Mouse (Mus musculus): ENCODE results near the gene Zfp110. TPM values are rescaled to one million over a fixed set of nuclear protein-coding genes. Genes with fewer than 3 reads are reported as not detected.

Zfp110 gene
- total RNA-seq (2023) = 10 to 100 TPM; 23.4 to 24.6 TPM

GRCm38 (mm10) chr7:12834162-12835120 is at the start of gene Zfp110:
Gene Zfp110, plus strand, starts transcription at chr7:12834761.

GRCm38 (mm10) chr7:12802866-12803726 is 31.5 kb upstream of the Zfp110 start, which contains the start of gene Zscan18:
Gene Zscan18, minus strand, starts transcription at chr7:12803635.

GRCm38 (mm10) chr7:12818521-12819295 is 15.9 kb upstream of the Zfp110 start, which contains the start of gene Zfp329:
Gene Zfp329, minus strand, starts transcription at chr7:12818858.

GRCm38 (mm10) chr7:12880911-12881660 is 46.5 kb downstream of the Zfp110 start, which contains the start of gene Zfp128:
Gene Zfp128, plus strand, starts transcription at chr7:12881177.

GRCm38 (mm10) chr7:12897655-12898410 is 63.3 kb downstream of the Zfp110 start, which contains the start of gene Zscan22:
Gene Zscan22, plus strand, starts transcription at chr7:12897815.

Other genes starting within 250 kb of the Zfp110 start
- under 1 TPM; 0.04 TPM for gene Vmn2r53, start 226.0 kb upstream of the Zfp110 start, total RNA-seq (2023)
- not detected for gene Vmn2r54, start 194.4 kb upstream of the Zfp110 start, total RNA-seq (2023)
- not detected for gene Vmn2r55, start 149.8 kb upstream of the Zfp110 start, total RNA-seq (2023)
- not detected for gene Vmn2r56, start 99.8 kb upstream of the Zfp110 start, total RNA-seq (2023)
- gene Zscan18, start 31.1 kb upstream of the Zfp110 start, total RNA-seq (2023) = 1 to 10 TPM; 1.3 to 2.1 TPM
- 1 to 10 TPM; 3.9 to 4.4 TPM for gene Zfp329, start 15.9 kb upstream of the Zfp110 start, total RNA-seq (2023)
- gene Zfp128, start 46.4 kb downstream of the Zfp110 start, total RNA-seq (2023) = 1 to 10 TPM; 1.2 to 1.4 TPM
- 1 to 10 TPM; 5.5 to 6.7 TPM for gene Zscan22, start 63.1 kb downstream of the Zfp110 start, total RNA-seq (2023)
- 100 to 1,000 TPM; 779 to 842 TPM for gene Rps5, start 87.5 kb downstream of the Zfp110 start, total RNA-seq (2023)
- gene Rnf225, start 92.7 kb downstream of the Zfp110 start, total RNA-seq (2023) = under 1 TPM; 0.33 to 0.40 TPM
- gene Zfp324, start 131.1 kb downstream of the Zfp110 start, total RNA-seq (2023) = 1 to 10 TPM; 2.4 to 3.3 TPM
- gene Zfp446, start 143.1 kb downstream of the Zfp110 start, total RNA-seq (2023) = 1 to 10 TPM; 3.0 to 4.6 TPM
- not detected for gene Slc27a5, start 163.4 kb downstream of the Zfp110 start, total RNA-seq (2023)
- gene Trim28, start 164.4 kb downstream of the Zfp110 start, total RNA-seq (2023) = 100 to 1,000 TPM; 166 to 184 TPM
- 10 to 100 TPM; 14.6 to 15.6 TPM for gene Zbtb45, start 175.3 kb downstream of the Zfp110 start, total RNA-seq (2023)
- gene Chmp2a, start 200.0 kb downstream of the Zfp110 start, total RNA-seq (2023) = 100 to 1,000 TPM; 146 to 163 TPM
- gene Ube2m, start 203.5 kb downstream of the Zfp110 start, total RNA-seq (2023) = 10 to 100 TPM; 86.2 to 93.4 TPM
- 1 to 10 TPM in 1 of 2 experiments, under 1 TPM in 1; 0.46 to 1.4 TPM for gene Mzf1, start 220.0 kb downstream of the Zfp110 start, total RNA-seq (2023)

Data from neutrophil, adult 83 days (primary cell).